In the genomic region with DNA sequence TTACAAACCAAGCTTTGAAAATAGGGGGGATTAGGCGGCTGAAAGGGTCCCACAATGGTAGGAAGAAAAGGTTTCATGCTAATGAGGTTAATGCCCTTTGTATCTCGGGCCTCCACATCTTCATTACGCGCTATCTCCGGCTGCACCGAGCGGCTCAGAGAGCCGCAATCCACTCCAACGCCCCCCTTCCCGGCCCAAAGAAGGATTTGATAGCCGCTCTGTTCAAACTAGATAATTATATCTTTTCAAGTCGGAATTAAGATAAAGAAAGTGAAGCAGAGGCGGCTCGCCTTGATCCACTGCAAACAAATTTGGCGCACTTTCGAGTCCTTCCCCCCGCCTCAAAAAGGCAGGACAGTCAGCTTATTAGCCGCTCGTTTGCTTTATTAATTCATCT, we compare ENCODE assay signal across 12 mouse cellular contexts. TPM values are rescaled to one million over a fixed set of nuclear protein-coding genes. Genes with fewer than 3 reads are reported as not detected.
DNase-seq lines count a peak whose midpoint lies in the region; ATAC-seq and TF ChIP-seq lines count a peak whose summit lies in the region.
"Had no signal": no experiment of that assay in that cellular context is flagged by ENCODE, and none has a peak within 500 bp of the region (broad histone marks: within the 10 kb centered on the region; RNA-seq: fewer than 3 reads in every experiment).

No protein-coding gene starts in this region.

- H3K4me2 ChIP-seq in kidney, embryonic 14.5 days (replicated peaks; ENCODE audit: low read depth, low read length), result peak overlapping the region; percentile 35
- no peak overlapping the region for H3K4me2 ChIP-seq in embryonic facial prominence, embryonic 11.5 days (ENCODE audit: low read depth, low read length)
- H3K4me2 ChIP-seq in forebrain, embryonic 16.5 days (ENCODE audit: low read length), result peak overlapping the region; percentile 59
- H3K4me2 ChIP-seq in midbrain, embryonic 15.5 days, result peak overlapping the region; percentile 18
- H3K4me2 ChIP-seq in lung, postnatal 0 days (replicated peaks; ENCODE audit: low read depth, low read length), result no peak overlapping the region

- TF ChIP-seq EP300 in lung, postnatal 0 days (IDR thresholded peaks at IDR 0.05), result no peak

- no peak for ATAC-seq in kidney, embryonic 14.5 days (ENCODE audit: low FRiP score, low TSS enrichment)
- ATAC-seq in embryonic facial prominence, embryonic 11.5 days (replicated peaks; ENCODE audit: insufficient number of reproducible peaks, low FRiP score, low TSS enrichment, low read depth), result no peak
- ATAC-seq in forebrain, embryonic 16.5 days, result no peak
- ATAC-seq in midbrain, embryonic 15.5 days (replicated peaks), result no peak
- ATAC-seq in lung, postnatal 0 days, result no peak
- no peak for ATAC-seq in inflammation-experienced regulatory T-cells, adult 6 months

- no peak for DNase-seq in kidney, adult 18-20 months
- peak; percentile 35 for DNase-seq in embryonic facial prominence, embryonic 11.5 days (ENCODE audit: low spot score)
- DNase-seq in lung, postnatal 0 days (ENCODE audit: low spot score), result no peak
- DNase-seq: heart, adult 11 months; lung, postnatal 10 days; right cerebral cortex, postnatal 25 days had no signal

- WGBS in kidney, embryonic 14.5 days, result 1% methylated on average over 19 of the region's 19 CpGs
- under 1% methylated on average over 19 of the region's 19 CpGs for WGBS in embryonic facial prominence, embryonic 11.5 days
- WGBS in forebrain, embryonic 16.5 days, result 1% methylated on average over 19 of the region's 19 CpGs
- WGBS in midbrain, embryonic 15.5 days, result under 1% methylated on average over 19 of the region's 19 CpGs
- 2% methylated on average over 19 of the region's 19 CpGs for WGBS in lung, postnatal 0 days

- peak overlapping the region; percentile 27; the same call in 1 of the 2 replicates for H3K4me3 ChIP-seq in kidney, embryonic 14.5 days (ENCODE audit: low read length)
- H3K4me3 ChIP-seq in embryonic facial prominence, embryonic 11.5 days (ENCODE audit: low read depth, low read length), result no peak overlapping the region
- H3K4me3 ChIP-seq in forebrain, embryonic 16.5 days (replicated peaks; ENCODE audit: low read length), result peak overlapping the region; percentile 26
- H3K4me3 ChIP-seq in midbrain, embryonic 15.5 days, result 0 out of 2 replicates have a peak overlapping the region, but pooled peaks have one; percentile 1
- H3K4me3 ChIP-seq in lung, postnatal 0 days (ENCODE audit: low read depth, low read length), result no peak overlapping the region
- H3K4me3 ChIP-seq: erythroblast, embryonic 14.5 days had no signal

- peak overlapping the region; percentile 40; the same call in 1 of the 2 replicates for H3K9ac ChIP-seq in kidney, embryonic 14.5 days (ENCODE audit: low read depth, low read length)
- H3K9ac ChIP-seq in embryonic facial prominence, embryonic 11.5 days (replicated peaks; ENCODE audit: low read length), result no peak overlapping the region
- peak overlapping the region; percentile 50 for H3K9ac ChIP-seq in forebrain, embryonic 16.5 days (replicated peaks; ENCODE audit: low read depth, low read length)
- no peak overlapping the region for H3K9ac ChIP-seq in midbrain, embryonic 15.5 days
- H3K9ac ChIP-seq in lung, postnatal 0 days (replicated peaks; ENCODE audit: low read depth), result no peak overlapping the region

- H3K36me3 ChIP-seq in kidney, embryonic 14.5 days (ENCODE audit: control insufficient read depth, insufficient read depth, low read length), result no peaks in the 10 kb centered on the region
- H3K36me3 ChIP-seq in embryonic facial prominence, embryonic 11.5 days (replicated peaks; ENCODE audit: control insufficient read depth, insufficient read depth, low read depth, low read length), result no peaks in the 10 kb centered on the region
- no peaks in the 10 kb centered on the region for H3K36me3 ChIP-seq in forebrain, embryonic 16.5 days (ENCODE audit: control insufficient read depth, insufficient read depth)
- no peaks in the 10 kb centered on the region for H3K36me3 ChIP-seq in midbrain, embryonic 15.5 days (replicated peaks)
- H3K36me3 ChIP-seq in lung, postnatal 0 days (ENCODE audit: insufficient read depth, low read length), result no peaks in the 10 kb centered on the region

- peak overlapping the region; percentile 80; the same call in 1 of the 2 replicates for H3K27ac ChIP-seq in kidney, embryonic 14.5 days (ENCODE audit: low read depth, low read length)
- H3K27ac ChIP-seq in embryonic facial prominence, embryonic 11.5 days (replicated peaks; ENCODE audit: low read depth, low read length), result no peak overlapping the region
- peak overlapping the region; percentile 75 for H3K27ac ChIP-seq in forebrain, embryonic 16.5 days (ENCODE audit: low read length)
- peak overlapping the region; percentile 16; the same call in 1 of the 2 replicates for H3K27ac ChIP-seq in midbrain, embryonic 15.5 days
- no peak overlapping the region for H3K27ac ChIP-seq in lung, postnatal 0 days (ENCODE audit: low read length)

- H3K27me3 ChIP-seq in kidney, embryonic 14.5 days (ENCODE audit: control insufficient read depth, insufficient read depth, low read length), result peaks cover 94% of the 10 kb centered on the region
- H3K27me3 ChIP-seq in embryonic facial prominence, embryonic 11.5 days (ENCODE audit: control insufficient read depth, insufficient read depth, low read length), result peaks cover 71% of the 10 kb centered on the region
- H3K27me3 ChIP-seq in forebrain, embryonic 16.5 days (replicated peaks; ENCODE audit: control insufficient read depth, insufficient read depth, low read length), result peaks cover 32% of the 10 kb centered on the region
- H3K27me3 ChIP-seq in midbrain, embryonic 15.5 days (replicated peaks), result peaks cover 82% of the 10 kb centered on the region
- peaks cover 80% of the 10 kb centered on the region for H3K27me3 ChIP-seq in lung, postnatal 0 days (replicated peaks; ENCODE audit: insufficient read depth, low read length)
- H3K27me3 ChIP-seq: CH12.LX had no signal

- no peaks in the 10 kb centered on the region for H3K9me3 ChIP-seq in kidney, embryonic 14.5 days (ENCODE audit: control insufficient read depth, low read length)
- no peaks in the 10 kb centered on the region for H3K9me3 ChIP-seq in embryonic facial prominence, embryonic 11.5 days (replicated peaks; ENCODE audit: control insufficient read depth, low read length)
- H3K9me3 ChIP-seq in forebrain, embryonic 16.5 days (ENCODE audit: control insufficient read depth, low read length), result no peaks in the 10 kb centered on the region
- no peaks in the 10 kb centered on the region for H3K9me3 ChIP-seq in midbrain, embryonic 15.5 days
- H3K9me3 ChIP-seq in lung, postnatal 0 days (ENCODE audit: low read length), result no peaks in the 10 kb centered on the region

- TF ChIP-seq CTCF in lung, postnatal 0 days (IDR thresholded peaks at IDR 0.05), result no peak

- H3K4me1 ChIP-seq in kidney, embryonic 14.5 days (ENCODE audit: control insufficient read depth, insufficient read depth, low read length), result peaks cover 17% of the 10 kb centered on the region
- peaks cover 12% of the 10 kb centered on the region for H3K4me1 ChIP-seq in embryonic facial prominence, embryonic 11.5 days (ENCODE audit: control insufficient read depth, insufficient read depth, low read length)
- peaks cover 70% of the 10 kb centered on the region for H3K4me1 ChIP-seq in forebrain, embryonic 16.5 days (replicated peaks; ENCODE audit: control insufficient read depth, insufficient read depth, low read length)
- peaks cover 43% of the 10 kb centered on the region for H3K4me1 ChIP-seq in midbrain, embryonic 15.5 days
- H3K4me1 ChIP-seq in lung, postnatal 0 days (ENCODE audit: insufficient read depth, low read depth, low read length), result no peaks in the 10 kb centered on the region

RNA-seq across cellular contexts. Expression of gene Emx2, which starts 8.8 kb away (rescaled TPM):
- polyA plus RNA-seq in kidney, embryonic 14.5 days (2014; fragmentation: Nextera tagmentation; extraction: Ambion mirVana), result 40.5 and 43.6 TPM in 2 replicates
- 10.6 and 12.8 TPM in 2 replicates for polyA plus RNA-seq in embryonic facial prominence, embryonic 11.5 days (2014; fragmentation: Nextera tagmentation; extraction: Ambion mirVana)
- polyA plus RNA-seq in forebrain, embryonic 16.5 days (2015; fragmentation: Nextera tagmentation; extraction: Ambion mirVana), result 13.1 and 13.8 TPM in 2 replicates
- 15.5 and 18.2 TPM in 2 replicates for polyA plus RNA-seq in midbrain, embryonic 15.5 days (2015; fragmentation: Nextera tagmentation; extraction: Ambion mirVana)
- not detected in 2 replicates for polyA plus RNA-seq in lung, postnatal 0 days (2015; fragmentation: Nextera tagmentation; extraction: Ambion mirVana)
- polyA plus RNA-seq in inflammation-experienced regulatory T-cells, adult 6 months (2017; shearing (Covaris generic)), result not detected
- polyA plus RNA-seq: erythroblast, embryonic 14.5 days had no signal

Comparison
In these comparisons a context has a peak if more than half of its experiments do, and no peak if none do; other contexts are left out.
1. H3K27ac ChIP-seq: peak in kidney, embryonic 14.5 days (single experiment), forebrain, embryonic 16.5 days (single experiment) and midbrain, embryonic 15.5 days (single experiment); none in embryonic facial prominence, embryonic 11.5 days (single experiment) and lung, postnatal 0 days (single experiment).
2. H3K4me2 ChIP-seq: peak in kidney, embryonic 14.5 days (single experiment), forebrain, embryonic 16.5 days (single experiment) and midbrain, embryonic 15.5 days (single experiment); none in embryonic facial prominence, embryonic 11.5 days (single experiment) and lung, postnatal 0 days (single experiment).
3. H3K4me3 ChIP-seq: peak in kidney, embryonic 14.5 days (single experiment), forebrain, embryonic 16.5 days (single experiment) and midbrain, embryonic 15.5 days (single experiment); none in embryonic facial prominence, embryonic 11.5 days (single experiment) and lung, postnatal 0 days (single experiment).
4. H3K9ac ChIP-seq: peak in kidney, embryonic 14.5 days (single experiment) and forebrain, embryonic 16.5 days (single experiment); none in embryonic facial prominence, embryonic 11.5 days (single experiment), midbrain, embryonic 15.5 days (single experiment) and lung, postnatal 0 days (single experiment).
5. RNA of gene Emx2, which starts 8.8 kb away (polyA plus RNA-seq): 40.5 to 43.6 TPM in kidney, embryonic 14.5 days, 15.5 to 18.2 TPM in midbrain, embryonic 15.5 days, 13.1 to 13.8 TPM in forebrain, embryonic 16.5 days and 10.6 to 12.8 TPM in embryonic facial prominence, embryonic 11.5 days; not detected in inflammation-experienced regulatory T-cells, adult 6 months and not detected in lung, postnatal 0 days; every median in the first group is over 10 times any median in the second.